In the genomic region with DNA sequence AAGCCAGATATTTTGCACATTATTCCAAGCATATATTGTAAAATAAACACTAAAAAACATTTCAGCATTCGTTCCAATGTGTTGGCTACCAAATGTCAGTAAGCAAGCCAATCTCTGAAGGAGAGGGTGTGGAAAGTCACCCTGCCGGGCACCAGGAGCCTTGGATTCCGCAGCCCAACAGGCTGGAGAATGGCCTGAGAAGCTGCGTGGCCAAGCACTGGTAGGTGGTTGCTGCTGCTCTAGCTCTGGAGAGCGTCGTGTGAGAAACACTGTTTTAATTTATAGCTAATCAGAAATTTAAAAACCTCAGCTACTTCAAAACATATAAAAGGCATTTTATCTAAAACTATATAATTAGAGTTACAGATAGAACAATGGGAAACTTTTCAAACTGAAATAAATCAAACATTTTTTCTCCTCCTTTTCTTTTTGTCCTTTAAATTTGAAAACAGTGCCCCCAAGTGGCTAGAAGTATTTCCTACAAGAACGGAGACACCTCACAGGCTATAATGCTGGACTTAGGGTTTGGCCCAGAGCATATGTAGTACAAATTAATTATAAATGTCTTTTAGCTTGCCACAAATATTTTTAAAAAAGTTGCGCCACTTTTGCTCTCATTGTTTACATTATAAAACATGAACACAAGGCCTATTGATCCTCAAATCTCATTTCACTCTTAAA, we compare ENCODE assay signal across 8 mouse cellular contexts.
DNase-seq lines count a peak whose midpoint lies in the region; ATAC-seq and TF ChIP-seq lines count a peak whose summit lies in the region.

No protein-coding gene starts in this region.

- no peaks in the 10 kb centered on the region for H3K9me3 ChIP-seq in heart, embryonic 12.5 days (replicated peaks)
- no peaks in the 10 kb centered on the region for H3K9me3 ChIP-seq in heart, embryonic 10.5 days
- no peaks in the 10 kb centered on the region for H3K9me3 ChIP-seq in E14TG2a.4 (ENCODE audit: low read length)
- no peaks in the 10 kb centered on the region for H3K9me3 ChIP-seq in hindbrain, embryonic 16.5 days (ENCODE audit: control insufficient read depth, low read length)
- H3K9me3 ChIP-seq in midbrain, embryonic 12.5 days = no peaks in the 10 kb centered on the region

- H3K36me3 ChIP-seq in heart, embryonic 12.5 days = no peaks in the 10 kb centered on the region
- H3K36me3 ChIP-seq in heart, embryonic 10.5 days = no peaks in the 10 kb centered on the region
- H3K36me3 ChIP-seq in E14TG2a.4 (ENCODE audit: insufficient read depth, low read length) = no peaks in the 10 kb centered on the region
- no peaks in the 10 kb centered on the region for H3K36me3 ChIP-seq in hindbrain, embryonic 16.5 days (ENCODE audit: control insufficient read depth, insufficient read depth, low read length)
- no peaks in the 10 kb centered on the region for H3K36me3 ChIP-seq in midbrain, embryonic 12.5 days

- H3K27ac ChIP-seq in heart, embryonic 12.5 days (ENCODE audit: poor library complexity, severe bottlenecking) = no peak overlapping the region
- no peak overlapping the region for H3K27ac ChIP-seq in heart, embryonic 10.5 days
- no peak overlapping the region for H3K27ac ChIP-seq in cortical plate, adult 2 months (ENCODE audit: insufficient read depth, low read length)
- no peak overlapping the region for H3K27ac ChIP-seq in hindbrain, embryonic 16.5 days (ENCODE audit: low read depth, low read length)
- no peak overlapping the region for H3K27ac ChIP-seq in midbrain, embryonic 12.5 days (replicated peaks)

- H3K4me1 ChIP-seq in heart, embryonic 12.5 days (replicated peaks) = no peaks in the 10 kb centered on the region
- no peaks in the 10 kb centered on the region for H3K4me1 ChIP-seq in heart, embryonic 10.5 days
- no peaks in the 10 kb centered on the region for H3K4me1 ChIP-seq in E14TG2a.4 (replicated peaks; ENCODE audit: low read depth, low read length)
- no peaks in the 10 kb centered on the region for H3K4me1 ChIP-seq in cortical plate, adult 2 months (ENCODE audit: control insufficient read depth, insufficient read depth, low read length)
- H3K4me1 ChIP-seq in hindbrain, embryonic 16.5 days (ENCODE audit: control insufficient read depth, insufficient read depth, low read depth, low read length) = no peaks in the 10 kb centered on the region
- H3K4me1 ChIP-seq in midbrain, embryonic 12.5 days = no peaks in the 10 kb centered on the region

- peak overlapping the region; percentile 46; the same call in 1 of the 2 replicates for H3K4me2 ChIP-seq in heart, embryonic 12.5 days
- H3K4me2 ChIP-seq in hindbrain, embryonic 16.5 days (ENCODE audit: low read length) = 0 out of 2 replicates have a peak overlapping the region, but pooled peaks have one; percentile 17
- H3K4me2 ChIP-seq in midbrain, embryonic 12.5 days (replicated peaks) = no peak overlapping the region

- H3K27me3 ChIP-seq in heart, embryonic 12.5 days (replicated peaks) = no peaks in the 10 kb centered on the region
- no peaks in the 10 kb centered on the region for H3K27me3 ChIP-seq in heart, embryonic 10.5 days (ENCODE audit: insufficient read depth, poor library complexity, severe bottlenecking)
- H3K27me3 ChIP-seq in E14TG2a.4 (ENCODE audit: insufficient read depth, low read length) = no peaks in the 10 kb centered on the region
- no peaks in the 10 kb centered on the region; the same call in 1 of the 2 replicates for H3K27me3 ChIP-seq in hindbrain, embryonic 16.5 days (replicated peaks; ENCODE audit: control insufficient read depth, insufficient read depth, low read length)
- H3K27me3 ChIP-seq in midbrain, embryonic 12.5 days = peaks cover 7% of the 10 kb centered on the region; the same call in 1 of the 2 replicates

- no peak for DNase-seq in heart, embryonic 10.5 days (ENCODE audit: low spot score)
- DNase-seq in spleen, postnatal 36 days (ENCODE audit: low spot score in 2 of 2) = no peak

- WGBS in heart, embryonic 12.5 days = 23% methylated on average over 8 of the region's 8 CpGs
- WGBS in heart, embryonic 10.5 days = 17% methylated on average over 8 of the region's 8 CpGs
- WGBS in hindbrain, embryonic 16.5 days = 31% methylated on average over 8 of the region's 8 CpGs
- 21% methylated on average over 8 of the region's 8 CpGs for WGBS in midbrain, embryonic 12.5 days

- ATAC-seq in heart, embryonic 12.5 days (ENCODE audit: insufficient number of reproducible peaks, low FRiP score) = no peak
- peak; percentile 72 for ATAC-seq in hindbrain, embryonic 16.5 days
- ATAC-seq in midbrain, embryonic 12.5 days (ENCODE audit: low FRiP score, low read depth) = peak; percentile 75; the same call in 1 of the 2 replicates
- ATAC-seq in inflammation-experienced regulatory T-cells, adult 6 months = no peak

- H3K9ac ChIP-seq in heart, embryonic 12.5 days = no peak overlapping the region
- no peak overlapping the region; the same call in 1 of the 2 replicates for H3K9ac ChIP-seq in hindbrain, embryonic 16.5 days (ENCODE audit: low read depth, low read length)
- H3K9ac ChIP-seq in midbrain, embryonic 12.5 days (replicated peaks) = no peak overlapping the region

- H3K4me3 ChIP-seq in heart, embryonic 12.5 days = no peak overlapping the region
- no peak overlapping the region for H3K4me3 ChIP-seq in heart, embryonic 10.5 days
- no peak overlapping the region for H3K4me3 ChIP-seq in E14TG2a.4 (replicated peaks; ENCODE audit: low read length)
- no peak overlapping the region for H3K4me3 ChIP-seq in cortical plate, adult 2 months (ENCODE audit: insufficient read depth, low read length)
- H3K4me3 ChIP-seq in hindbrain, embryonic 16.5 days (ENCODE audit: low read length) = no peak overlapping the region
- no peak overlapping the region for H3K4me3 ChIP-seq in midbrain, embryonic 12.5 days

- no peak for TF ChIP-seq POLR2A in cortical plate, adult 2 months (IDR thresholded peaks at IDR 0.05; ENCODE audit: extremely low read depth, insufficient read depth, low read length)

- TF ChIP-seq CTCF in E14TG2a.4 (conservative IDR thresholded peaks at IDR 0.05; ENCODE audit: low read length) = peak; percentile 53
- TF ChIP-seq CTCF in cortical plate, adult 2 months (IDR thresholded peaks at IDR 0.05; ENCODE audit: extremely low read depth, insufficient read depth, low read length) = 0 out of 2 replicates have a peak, but pooled peaks have one; percentile 9

Comparison
In these comparisons a context has a peak if more than half of its experiments do, and no peak if none do; other contexts are left out.
1. ATAC-seq: peak in hindbrain, embryonic 16.5 days (single experiment) and midbrain, embryonic 12.5 days (single experiment); none in heart, embryonic 12.5 days (single experiment) and inflammation-experienced regulatory T-cells, adult 6 months (single experiment).